ENCODE assay signal across 10 mouse cellular contexts in genomic region chr14:79331936-79332335, GRCm38 (mm10). TPM values are rescaled to one million over a fixed set of nuclear protein-coding genes. Genes with fewer than 3 reads are reported as not detected.
A peak's percentile ranks its signal among the peaks of the same experiment; 100 is the strongest.
DNase-seq lines count a peak whose midpoint lies in the region; ATAC-seq lines count a peak whose summit lies in the region.
"Had no signal": no experiment of that assay in that cellular context is flagged by ENCODE, and none has a peak within 500 bp of the region (broad histone marks: within the 10 kb centered on the region; RNA-seq: fewer than 3 reads in every experiment).

No protein-coding gene starts in this region.

- no peak overlapping the region for H3K4me2 ChIP-seq in forebrain, embryonic 12.5 days
- no peak overlapping the region for H3K4me2 ChIP-seq in midbrain, embryonic 15.5 days
- no peak overlapping the region for H3K4me2 ChIP-seq in midbrain, embryonic 13.5 days (replicated peaks)
- H3K4me2 ChIP-seq in heart, embryonic 14.5 days (ENCODE audit: low read length), result peak overlapping the region; percentile 54
- H3K4me2 ChIP-seq in neural tube, embryonic 13.5 days, result no peak overlapping the region

- H3K4me1 ChIP-seq in forebrain, embryonic 10.5 days, result peaks cover 13% of the 10 kb centered on the region
- H3K4me1 ChIP-seq in forebrain, embryonic 12.5 days, result peaks cover 7% of the 10 kb centered on the region
- peaks cover 3% of the 10 kb centered on the region; the same call in 1 of the 2 replicates for H3K4me1 ChIP-seq in midbrain, embryonic 15.5 days
- H3K4me1 ChIP-seq in midbrain, embryonic 13.5 days (replicated peaks), result peaks cover 6% of the 10 kb centered on the region; the same call in 1 of the 2 replicates
- H3K4me1 ChIP-seq in heart, embryonic 14.5 days (ENCODE audit: control insufficient read depth in 2 of 2, insufficient read depth in 2 of 2, low read length in 2 of 2), result peaks cover 10 to 16% of the 10 kb centered on the region in 2 experiments
- peaks cover 10% of the 10 kb centered on the region for H3K4me1 ChIP-seq in neural tube, embryonic 13.5 days (replicated peaks)

- 0 out of 2 replicates have a peak overlapping the region, but pooled peaks have one; percentile 44 for H3K27ac ChIP-seq in forebrain, embryonic 10.5 days
- no peak overlapping the region for H3K27ac ChIP-seq in forebrain, embryonic 12.5 days
- H3K27ac ChIP-seq in midbrain, embryonic 15.5 days, result no peak overlapping the region
- no peak overlapping the region for H3K27ac ChIP-seq in midbrain, embryonic 13.5 days
- peak overlapping the region; percentile 25 to 64 for H3K27ac ChIP-seq in heart, embryonic 14.5 days (replicated peaks in 1 of 2; ENCODE audit: control insufficient read depth in 1 of 2, insufficient read depth in 1 of 2, low read depth in 2 of 2, low read length in 2 of 2)
- peak overlapping the region; percentile 23; the same call in 1 of the 2 replicates for H3K27ac ChIP-seq in neural tube, embryonic 13.5 days (replicated peaks)
- H3K27ac ChIP-seq: midbrain, embryonic 10.5 days had no signal

- DNase-seq in forebrain, embryonic 10.5 days (ENCODE audit: extremely low spot score, low spot score), result no peak
- no peak for DNase-seq in left cerebral cortex, postnatal 25 days (ENCODE audit: low spot score in 2 of 2)
- DNase-seq: cerebellum, adult 11 months had no signal

- no peak overlapping the region for H3K4me3 ChIP-seq in forebrain, embryonic 10.5 days
- no peak overlapping the region for H3K4me3 ChIP-seq in forebrain, embryonic 12.5 days (replicated peaks)
- no peak overlapping the region for H3K4me3 ChIP-seq in midbrain, embryonic 15.5 days
- H3K4me3 ChIP-seq in midbrain, embryonic 13.5 days (replicated peaks), result no peak overlapping the region
- no peak overlapping the region for H3K4me3 ChIP-seq in heart, embryonic 14.5 days (ENCODE audit: control insufficient read depth in 1 of 2, insufficient read depth in 1 of 2, low read depth in 1 of 2, low read length in 2 of 2)
- no peak overlapping the region for H3K4me3 ChIP-seq in neural tube, embryonic 13.5 days
- H3K4me3 ChIP-seq: midbrain, embryonic 10.5 days had no signal

- intact Hi-C loops in left cerebral cortex, postnatal 25 days (cut with DNase I), result no loop called here

- H3K27me3 ChIP-seq in forebrain, embryonic 10.5 days (ENCODE audit: poor library complexity, severe bottlenecking), result no peaks in the 10 kb centered on the region
- no peaks in the 10 kb centered on the region for H3K27me3 ChIP-seq in forebrain, embryonic 12.5 days
- no peaks in the 10 kb centered on the region for H3K27me3 ChIP-seq in midbrain, embryonic 15.5 days (replicated peaks)
- H3K27me3 ChIP-seq in midbrain, embryonic 13.5 days, result no peaks in the 10 kb centered on the region
- no peaks in the 10 kb centered on the region for H3K27me3 ChIP-seq in heart, embryonic 14.5 days (ENCODE audit: control insufficient read depth, insufficient read depth, low read length)
- H3K27me3 ChIP-seq in neural tube, embryonic 13.5 days, result no peaks in the 10 kb centered on the region

- no peak overlapping the region for H3K9ac ChIP-seq in forebrain, embryonic 12.5 days
- no peak overlapping the region for H3K9ac ChIP-seq in midbrain, embryonic 15.5 days
- no peak overlapping the region for H3K9ac ChIP-seq in midbrain, embryonic 13.5 days (replicated peaks)
- peak overlapping the region; percentile 34; the same call in 1 of the 2 replicates for H3K9ac ChIP-seq in heart, embryonic 14.5 days (ENCODE audit: low read length)
- H3K9ac ChIP-seq in neural tube, embryonic 13.5 days, result no peak overlapping the region

- no peak for ATAC-seq in forebrain, embryonic 12.5 days (ENCODE audit: low FRiP score)
- peak; percentile 64; the same call in 1 of the 2 replicates for ATAC-seq in midbrain, embryonic 15.5 days (replicated peaks)
- ATAC-seq in midbrain, embryonic 13.5 days, result no peak
- no peak for ATAC-seq in heart, embryonic 14.5 days (ENCODE audit: insufficient number of reproducible peaks, insufficient read depth, low FRiP score, low read depth)
- no peak for ATAC-seq in neural tube, embryonic 13.5 days (ENCODE audit: low read depth)
- no peak for ATAC-seq in monocyte, adult 5-6 weeks (replicated peaks; ENCODE audit: insufficient number of reproducible peaks, low FRiP score, low TSS enrichment, poor library complexity, severe bottlenecking)

- H3K9me3 ChIP-seq in forebrain, embryonic 10.5 days, result no peaks in the 10 kb centered on the region
- H3K9me3 ChIP-seq in forebrain, embryonic 12.5 days, result no peaks in the 10 kb centered on the region
- H3K9me3 ChIP-seq in midbrain, embryonic 15.5 days, result no peaks in the 10 kb centered on the region
- H3K9me3 ChIP-seq in midbrain, embryonic 13.5 days, result no peaks in the 10 kb centered on the region
- no peaks in the 10 kb centered on the region for H3K9me3 ChIP-seq in heart, embryonic 14.5 days (ENCODE audit: control insufficient read depth, low read length)
- no peaks in the 10 kb centered on the region for H3K9me3 ChIP-seq in neural tube, embryonic 13.5 days
- H3K9me3 ChIP-seq: midbrain, embryonic 10.5 days had no signal

- peaks cover 41% of the 10 kb centered on the region for H3K36me3 ChIP-seq in forebrain, embryonic 10.5 days (replicated peaks)
- peaks cover 28% of the 10 kb centered on the region for H3K36me3 ChIP-seq in forebrain, embryonic 12.5 days (replicated peaks)
- H3K36me3 ChIP-seq in midbrain, embryonic 15.5 days (replicated peaks), result peaks cover 8% of the 10 kb centered on the region; the same call in 1 of the 2 replicates
- H3K36me3 ChIP-seq in midbrain, embryonic 13.5 days, result peaks cover 18% of the 10 kb centered on the region
- H3K36me3 ChIP-seq in heart, embryonic 14.5 days (ENCODE audit: control insufficient read depth, insufficient read depth, low read length), result peaks cover 33% of the 10 kb centered on the region
- H3K36me3 ChIP-seq in neural tube, embryonic 13.5 days, result peaks cover 19% of the 10 kb centered on the region

- 85% methylated on average over 7 of the region's 7 CpGs for WGBS in forebrain, embryonic 10.5 days
- WGBS in forebrain, embryonic 12.5 days, result 74% methylated on average over 7 of the region's 7 CpGs
- WGBS in midbrain, embryonic 15.5 days, result 68% methylated on average over 7 of the region's 7 CpGs
- WGBS in midbrain, embryonic 13.5 days, result 71% methylated on average over 7 of the region's 7 CpGs
- WGBS in heart, embryonic 14.5 days, result 36% methylated on average over 7 of the region's 7 CpGs
- WGBS in neural tube, embryonic 13.5 days, result 71% methylated on average over 7 of the region's 7 CpGs

RNA-seq across cellular contexts. Expression of gene Rgcc, which starts 30.5 kb away (rescaled TPM):
- polyA plus RNA-seq in forebrain, embryonic 10.5 days (2016; fragmentation: Nextera tagmentation; extraction: Ambion mirVana), result 52.1 and 60.1 TPM in 2 replicates
- polyA plus RNA-seq in forebrain, embryonic 12.5 days (2016; fragmentation: Nextera tagmentation; extraction: Ambion mirVana), result 70.2 and 86.8 TPM in 2 replicates
- 21.4 and 33.6 TPM in 2 replicates for polyA plus RNA-seq in midbrain, embryonic 15.5 days (2015; fragmentation: Nextera tagmentation; extraction: Ambion mirVana)
- polyA plus RNA-seq in midbrain, embryonic 13.5 days (2015; fragmentation: Nextera tagmentation; extraction: Ambion mirVana), result 10.4 and 13.7 TPM in 2 replicates
- polyA plus RNA-seq in heart, embryonic 14.5 days (2014; fragmentation: Nextera tagmentation; extraction: Ambion mirVana), result 16.5 and 21.4 TPM in 2 replicates
- 67.4 and 72.9 TPM in 2 replicates for polyA plus RNA-seq in neural tube, embryonic 13.5 days (2015; fragmentation: Nextera tagmentation; extraction: Ambion mirVana)
- total RNA-seq in left cerebral cortex, postnatal 25 days (2021), result 10 to 100 TPM; 31.9 to 42.4 TPM
- 7.0 to 54.6 TPM (median 29.0 TPM) in 3 replicates for total RNA-seq in monocyte, adult 5-6 weeks (2017)

RNA-seq across cellular contexts. Expression of gene Naa16, which starts 58.6 kb away (rescaled TPM):
- polyA plus RNA-seq in forebrain, embryonic 10.5 days (2016; fragmentation: Nextera tagmentation; extraction: Ambion mirVana), result 50.7 and 51.8 TPM in 2 replicates
- 44.0 and 44.3 TPM in 2 replicates for polyA plus RNA-seq in forebrain, embryonic 12.5 days (2016; fragmentation: Nextera tagmentation; extraction: Ambion mirVana)
- 20.2 and 22.8 TPM in 2 replicates for polyA plus RNA-seq in midbrain, embryonic 15.5 days (2015; fragmentation: Nextera tagmentation; extraction: Ambion mirVana)
- 26.2 and 30.0 TPM in 2 replicates for polyA plus RNA-seq in midbrain, embryonic 13.5 days (2015; fragmentation: Nextera tagmentation; extraction: Ambion mirVana)
- 21.7 and 22.1 TPM in 2 replicates for polyA plus RNA-seq in heart, embryonic 14.5 days (2014; fragmentation: Nextera tagmentation; extraction: Ambion mirVana)
- polyA plus RNA-seq in neural tube, embryonic 13.5 days (2015; fragmentation: Nextera tagmentation; extraction: Ambion mirVana), result 19.2 and 22.3 TPM in 2 replicates
- total RNA-seq in left cerebral cortex, postnatal 25 days (2021), result 10 to 100 TPM in 1 of 2 experiments, 1 to 10 TPM in 1; 9.1 to 13.7 TPM
- total RNA-seq in monocyte, adult 5-6 weeks (2017), result 24.0 to 47.2 TPM (median 30.6 TPM) in 3 replicates

Comparison
In these comparisons a context has a peak if more than half of its experiments do, and no peak if none do; other contexts are left out.
1. H3K27ac ChIP-seq: peak in forebrain, embryonic 10.5 days (single experiment), heart, embryonic 14.5 days (2 of 2) and neural tube, embryonic 13.5 days (single experiment); none in forebrain, embryonic 12.5 days (single experiment), midbrain, embryonic 15.5 days (single experiment) and midbrain, embryonic 13.5 days (single experiment).